Mouse (Mus musculus) G1E (cell line): Measurements from ENCODE around the gene Suz12.

Experiments
- CTCF ChIP-seq: IDR thresholded peaks from 2 replicates; pipeline ENCODE4 v1.5.1; 2012; ENCODE audit warnings: low read depth, low read length, inconsistent platforms, mixed read lengths
- GATA1 ChIP-seq: IDR thresholded peaks from 2 replicates; pipeline ENCODE4 v1.6.1; 2012; ENCODE audit warnings: borderline replicate concordance, low read length, inconsistent platforms, mixed read lengths
- GATA2 ChIP-seq: IDR thresholded peaks from 2 replicates; pipeline ENCODE4 v1.6.1; 2012; ENCODE audit warnings: low read depth, low read length, inconsistent platforms, borderline replicate concordance
- POLR2AphosphoS5 ChIP-seq: IDR thresholded peaks from 2 replicates; pipeline ENCODE4 v1.6.1; 2012; ENCODE audit warnings: low read depth, low read length, inconsistent platforms; ENCODE audit not compliant: insufficient replicate concordance
- TAL1 ChIP-seq: conservative IDR thresholded peaks from 2 replicates; pipeline ENCODE4 v1.6.1; 2012; ENCODE audit warnings: low read depth, low read length, inconsistent platforms, mixed read lengths

DNA sequence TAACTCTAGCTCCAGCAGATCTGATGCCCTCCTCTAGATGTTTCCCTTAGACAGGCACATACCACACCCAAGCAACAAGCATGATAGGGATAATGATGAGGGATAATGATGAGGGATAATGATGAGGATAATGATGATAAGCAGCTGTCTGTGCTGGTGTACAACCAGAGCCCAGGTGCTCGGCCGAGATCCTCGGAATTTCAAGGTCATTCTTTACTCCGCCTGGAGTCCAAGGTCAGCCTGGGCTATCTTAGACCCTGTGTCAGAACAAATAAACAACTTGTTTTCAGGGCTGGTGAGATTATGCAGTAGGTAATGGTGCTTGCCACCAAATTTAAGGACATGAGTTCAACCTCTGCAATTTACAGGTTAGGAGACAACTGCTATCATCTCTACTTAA, 6.0 kb upstream of the Suz12 start:
- TF ChIP-seq CTCF, result no peak
- TF ChIP-seq TAL1, result no peak
- TF ChIP-seq GATA1, result no peak
- no peak for TF ChIP-seq POLR2AphosphoS5
- TF ChIP-seq GATA2, result no peak
